Mouse (Mus musculus): ENCODE data around the gene Clba1. TPM values are rescaled to one million over a fixed set of nuclear protein-coding genes. Genes with fewer than 3 reads are reported as not detected.

Clba1 gene
- 7.0 and 7.6 TPM in 2 replicates for polyA plus RNA-seq (2014; fragmentation: Nextera tagmentation; extraction: Ambion mirVana)

GRCm38 (mm10) chr12:112808587-112809364 lies at the start of gene Clba1:
Clba1 (plus strand) TSS chr12:112808937.
- Histone ChIP-seq H3K9me3 (ENCODE audit: control insufficient read depth, low read length) (no peaks in the 10 kb centered on the region), H3K4me2 (ENCODE audit: low read depth, severe bottlenecking) (peak within 1 kb of the TSS; percentile 97), H3K27ac (replicated peaks; ENCODE audit: low read depth, low read length) (no peak within 1 kb of the TSS), H3K36me3 (ENCODE audit: control insufficient read depth, insufficient read depth, low read length) (no peaks in the 10 kb centered on the region), H3K9ac (ENCODE audit: low read length) (peak within 1 kb of the TSS; percentile 36), H3K4me3 (ENCODE audit: low read depth, low read length) (peak within 1 kb of the TSS; percentile 67), H3K4me1 (ENCODE audit: control insufficient read depth, insufficient read depth, low read length) (peaks cover 9% of the 10 kb centered on the region; the same call in 1 of the 2 replicates), H3K27me3 (ENCODE audit: control insufficient read depth, insufficient read depth, low read length) (no peaks in the 10 kb centered on the region)
- 2% methylated on average over 63 of the region's 64 CpGs for WGBS
- DNase-seq (ENCODE audit: low spot score) (peak; percentile 89), ATAC-seq (ENCODE audit: insufficient number of reproducible peaks, low FRiP score, low TSS enrichment, low read depth) (peak; percentile 85)

GRCm38 (mm10) chr12:112759471-112759870 lies 49.3 kb upstream of the Clba1 start:
- Histone ChIP-seq H3K9ac (ENCODE audit: low read length) (no peak overlapping the region), H3K36me3 (ENCODE audit: control insufficient read depth, insufficient read depth, low read length) (no peaks in the 10 kb centered on the region), H3K27ac (replicated peaks; ENCODE audit: low read depth, low read length) (no peak overlapping the region), H3K4me2 (ENCODE audit: low read depth, severe bottlenecking) (no peak overlapping the region), H3K4me1 (ENCODE audit: control insufficient read depth, insufficient read depth, low read length) (no peaks in the 10 kb centered on the region), H3K4me3 (ENCODE audit: low read depth, low read length) (no peak overlapping the region), H3K9me3 (ENCODE audit: control insufficient read depth, low read length) (no peaks in the 10 kb centered on the region), H3K27me3 (ENCODE audit: control insufficient read depth, insufficient read depth, low read length) (no peaks in the 10 kb centered on the region)
- DNase-seq (ENCODE audit: low spot score): no peak
- 86% methylated on average over 3 of the region's 3 CpGs for WGBS
- no peak for ATAC-seq (ENCODE audit: insufficient number of reproducible peaks, low FRiP score, low TSS enrichment, low read depth)

GRCm38 (mm10) chr12:112760154-112760926 lies 48.4 kb upstream of the Clba1 start, which contains the start of gene Pld4:
Pld4 (plus strand) TSS chr12:112760655.
- H3K36me3 ChIP-seq (ENCODE audit: control insufficient read depth, insufficient read depth, low read length): no peaks in the 10 kb centered on the region
- 46% methylated on average over 4 of the region's 4 CpGs for WGBS
- H3K27me3 ChIP-seq (ENCODE audit: control insufficient read depth, insufficient read depth, low read length): no peaks in the 10 kb centered on the region
- no peaks in the 10 kb centered on the region for H3K9me3 ChIP-seq (ENCODE audit: control insufficient read depth, low read length)
- no peak within 1 kb of the TSS for H3K27ac ChIP-seq (replicated peaks; ENCODE audit: low read depth, low read length)
- H3K4me1 ChIP-seq (ENCODE audit: control insufficient read depth, insufficient read depth, low read length): no peaks in the 10 kb centered on the region
- H3K4me2 ChIP-seq (ENCODE audit: low read depth, severe bottlenecking): no peak within 1 kb of the TSS
- H3K4me3 ChIP-seq (ENCODE audit: low read depth, low read length): no peak within 1 kb of the TSS
- DNase-seq (ENCODE audit: low spot score) (no peak), ATAC-seq (ENCODE audit: insufficient number of reproducible peaks, low FRiP score, low TSS enrichment, low read depth) (no peak)
- H3K9ac ChIP-seq (ENCODE audit: low read length): no peak within 1 kb of the TSS

- H3K4me1 ChIP-seq (ENCODE audit: control insufficient read depth, insufficient read depth, low read length): no peaks in the 10 kb centered on the region
- H3K27me3 ChIP-seq (ENCODE audit: control insufficient read depth, insufficient read depth, low read length): no peaks in the 10 kb centered on the region
- no peak overlapping the region for H3K27ac ChIP-seq (replicated peaks; ENCODE audit: low read depth, low read length)
- whole genome bisulfite sequencing: 87% methylated on average over 4 of the region's 4 CpGs
- H3K4me2 ChIP-seq (ENCODE audit: low read depth, severe bottlenecking): no peak overlapping the region
- H3K36me3 ChIP-seq (ENCODE audit: control insufficient read depth, insufficient read depth, low read length): no peaks in the 10 kb centered on the region
- no peak for ATAC-seq (ENCODE audit: insufficient number of reproducible peaks, low FRiP score, low TSS enrichment, low read depth)
- no peak overlapping the region for H3K9ac ChIP-seq (ENCODE audit: low read length)
- no peak for DNase-seq (ENCODE audit: low spot score)
- no peaks in the 10 kb centered on the region for H3K9me3 ChIP-seq (ENCODE audit: control insufficient read depth, low read length)
- H3K4me3 ChIP-seq (ENCODE audit: low read depth, low read length): no peak overlapping the region
Measured at GRCm38 (mm10) chr12:112761411-112761810, 47.3 kb upstream of the Clba1 start.

GRCm38 (mm10) chr12:112762018-112762417 lies 46.7 kb upstream of the Clba1 start:
- Histone ChIP-seq H3K4me3 (ENCODE audit: low read depth, low read length) (no peak overlapping the region), H3K27me3 (ENCODE audit: control insufficient read depth, insufficient read depth, low read length) (no peaks in the 10 kb centered on the region), H3K4me1 (ENCODE audit: control insufficient read depth, insufficient read depth, low read length) (no peaks in the 10 kb centered on the region), H3K4me2 (ENCODE audit: low read depth, severe bottlenecking) (no peak overlapping the region), H3K27ac (replicated peaks; ENCODE audit: low read depth, low read length) (no peak overlapping the region), H3K36me3 (ENCODE audit: control insufficient read depth, insufficient read depth, low read length) (no peaks in the 10 kb centered on the region), H3K9ac (ENCODE audit: low read length) (no peak overlapping the region), H3K9me3 (ENCODE audit: control insufficient read depth, low read length) (no peaks in the 10 kb centered on the region)
- ATAC-seq (ENCODE audit: insufficient number of reproducible peaks, low FRiP score, low TSS enrichment, low read depth): no peak
- DNase-seq (ENCODE audit: low spot score): no peak
- WGBS: 86% methylated on average over 3 of the region's 3 CpGs

GRCm38 (mm10) chr12:112763176-112763575 lies 45.6 kb upstream of the Clba1 start:
- Histone ChIP-seq H3K4me1 (ENCODE audit: control insufficient read depth, insufficient read depth, low read length) (no peaks in the 10 kb centered on the region), H3K4me3 (ENCODE audit: low read depth, low read length) (no peak overlapping the region), H3K27me3 (ENCODE audit: control insufficient read depth, insufficient read depth, low read length) (no peaks in the 10 kb centered on the region), H3K9me3 (ENCODE audit: control insufficient read depth, low read length) (no peaks in the 10 kb centered on the region), H3K9ac (ENCODE audit: low read length) (no peak overlapping the region), H3K36me3 (ENCODE audit: control insufficient read depth, insufficient read depth, low read length) (no peaks in the 10 kb centered on the region), H3K4me2 (ENCODE audit: low read depth, severe bottlenecking) (no peak overlapping the region), H3K27ac (replicated peaks; ENCODE audit: low read depth, low read length) (no peak overlapping the region)
- DNase-seq (ENCODE audit: low spot score): no peak
- 82% methylated on average over 4 of the region's 4 CpGs for WGBS
- ATAC-seq (ENCODE audit: insufficient number of reproducible peaks, low FRiP score, low TSS enrichment, low read depth): no peak

- H3K27me3 ChIP-seq (ENCODE audit: control insufficient read depth, insufficient read depth, low read length): no peaks in the 10 kb centered on the region
- no peak for DNase-seq (ENCODE audit: low spot score)
- no peak overlapping the region for H3K4me3 ChIP-seq (ENCODE audit: low read depth, low read length)
- no peak overlapping the region for H3K27ac ChIP-seq (replicated peaks; ENCODE audit: low read depth, low read length)
- H3K9me3 ChIP-seq (ENCODE audit: control insufficient read depth, low read length): no peaks in the 10 kb centered on the region
- H3K36me3 ChIP-seq (ENCODE audit: control insufficient read depth, insufficient read depth, low read length): no peaks in the 10 kb centered on the region
- no peaks in the 10 kb centered on the region for H3K4me1 ChIP-seq (ENCODE audit: control insufficient read depth, insufficient read depth, low read length)
- 79% methylated on average over 5 of the region's 5 CpGs for WGBS
- H3K9ac ChIP-seq (ENCODE audit: low read length): no peak overlapping the region
- H3K4me2 ChIP-seq (ENCODE audit: low read depth, severe bottlenecking): no peak overlapping the region
- no peak for ATAC-seq (ENCODE audit: insufficient number of reproducible peaks, low FRiP score, low TSS enrichment, low read depth)
Measured at GRCm38 (mm10) chr12:112764141-112764540, 44.6 kb upstream of the Clba1 start.

GRCm38 (mm10) chr12:112764991-112765390 lies 43.7 kb upstream of the Clba1 start:
- Histone ChIP-seq H3K9me3 (ENCODE audit: control insufficient read depth, low read length) (no peaks in the 10 kb centered on the region), H3K4me3 (ENCODE audit: low read depth, low read length) (no peak overlapping the region), H3K4me1 (ENCODE audit: control insufficient read depth, insufficient read depth, low read length) (no peaks in the 10 kb centered on the region), H3K27ac (replicated peaks; ENCODE audit: low read depth, low read length) (no peak overlapping the region), H3K9ac (ENCODE audit: low read length) (no peak overlapping the region), H3K27me3 (ENCODE audit: control insufficient read depth, insufficient read depth, low read length) (no peaks in the 10 kb centered on the region), H3K36me3 (ENCODE audit: control insufficient read depth, insufficient read depth, low read length) (no peaks in the 10 kb centered on the region), H3K4me2 (ENCODE audit: low read depth, severe bottlenecking) (no peak overlapping the region)
- 89% methylated on average over 7 of the region's 7 CpGs for WGBS
- ATAC-seq (ENCODE audit: insufficient number of reproducible peaks, low FRiP score, low TSS enrichment, low read depth): no peak
- no peak for DNase-seq (ENCODE audit: low spot score)
